Mouse (Mus musculus) left cerebral cortex, adult 2 months (tissue): ENCODE data around the gene Scarf1. TPM values are rescaled to one million over a fixed set of nuclear protein-coding genes. Genes with fewer than 3 reads are reported as not detected.
A peak's percentile ranks its signal among the peaks of the same experiment; 100 is the strongest.
"Not testable (repeated sequence)": the region's sequence is repeated elsewhere in the genome, so short reads cannot be mapped to it uniquely, and the experiment has no call there.

ENCODE experiments used
- DNase-seq, 2 experiments: peaks; one replicate each; pipeline ENCODE4 v3.0.0; 2021 to 2022; ENCODE audit warnings: low spot score in 2 of 2, mixed read lengths in 1 of 2; ENCODE audit errors: extremely low spot score in 1 of 2
- H3K27ac ChIP-seq: fragments of 200-600 bp; 2 replicates; pipeline ENCODE4 v1.8.1; 2022
- H3K4me3 ChIP-seq: fragments of 200-600 bp; 2 replicates; pipeline ENCODE4 v1.8.1; 2022
- CTCF ChIP-seq: fragments of 200-600 bp; IDR thresholded peaks from 2 replicates; pipeline ENCODE4 v1.8.1; 2022; ENCODE audit warnings: antibody characterized with exemption, mild to moderate bottlenecking, moderate library complexity
- intact Hi-C: fragments of 180-260 bp; cut with DNase I; formaldehyde crosslinking; loops from one replicate; pipeline ENCODE4 v1.15.1; 2025
- total RNA-seq, 2 experiments: library from RNA; stranded (reverse); gene quantifications; 2 replicates each; pipeline ENCODE4 v1.2.3; 2021

The Scarf1 gene
- total RNA-seq, 2 experiments from 2014 or later: 1.3 to 1.6 TPM

- TF ChIP-seq CTCF: no peak
- no peak for DNase-seq
- intact Hi-C loops: no loop called here
- no peak overlapping the region for H3K4me3 ChIP-seq
- H3K27ac ChIP-seq: peak overlapping the region; percentile 28; the same call in 1 of the 2 replicates
Measured at GRCm38 (mm10) chr11:75540710-75541581, 27.6 kb downstream of the Scarf1 start.

DNA sequence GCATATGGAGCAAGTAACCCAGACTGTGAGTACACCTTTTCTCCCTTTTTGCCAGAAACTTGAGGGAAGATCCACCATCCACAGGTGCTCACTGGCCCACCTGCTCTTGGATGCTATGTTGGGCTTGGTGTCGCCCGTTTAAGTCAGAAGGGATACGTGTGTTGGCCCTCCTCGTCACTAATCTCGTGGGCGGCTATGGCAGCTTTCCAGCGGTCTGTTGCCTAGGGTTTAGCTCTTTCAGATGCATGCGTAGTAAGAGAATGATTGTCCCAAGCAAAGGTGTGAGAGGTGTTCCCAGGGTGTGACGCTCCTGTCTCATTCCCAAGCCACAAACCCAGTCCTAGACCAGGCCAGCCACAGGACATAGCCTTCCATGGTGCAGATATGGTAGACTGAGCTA lies 31.4 kb downstream of the Scarf1 start:
- no peak for DNase-seq
- intact Hi-C loops: no loop called here

GRCm38 (mm10) chr11:75546057-75546456 lies 32.7 kb downstream of the Scarf1 start:
- H3K27ac ChIP-seq: no peak overlapping the region
- no peak overlapping the region for H3K4me3 ChIP-seq
- intact Hi-C loops: no loop called here
- DNase-seq: no peak
- no peak for TF ChIP-seq CTCF

More for the DNA sequence above, 31.4 kb downstream of the Scarf1 start:
- TF ChIP-seq CTCF: no peak
- Histone ChIP-seq H3K4me3 (no peak overlapping the region), H3K27ac (no peak overlapping the region)

GRCm38 (mm10) chr11:75549658-75550111 lies 36.3 kb downstream of the Scarf1 start:
- Histone ChIP-seq H3K27ac (no peak overlapping the region), H3K4me3 (no peak overlapping the region)
- TF ChIP-seq CTCF: no peak
- intact Hi-C loops: no loop called here
- no peak for DNase-seq

GRCm38 (mm10) chr11:75550200-75550946 lies 37.0 kb downstream of the Scarf1 start:
- intact Hi-C loops: no loop called here
- DNase-seq: no peak
- TF ChIP-seq CTCF: no peak
- H3K4me3 ChIP-seq: no peak overlapping the region
- no peak overlapping the region; the same call in 1 of the 2 replicates for H3K27ac ChIP-seq

- H3K4me3 ChIP-seq: no peak overlapping the region
- intact Hi-C loops: no loop called here
- DNase-seq: no peak
- no peak for TF ChIP-seq CTCF
- peak overlapping the region; percentile 64 for H3K27ac ChIP-seq
Measured at GRCm38 (mm10) chr11:75551321-75551720, 38.0 kb downstream of the Scarf1 start.

DNA sequence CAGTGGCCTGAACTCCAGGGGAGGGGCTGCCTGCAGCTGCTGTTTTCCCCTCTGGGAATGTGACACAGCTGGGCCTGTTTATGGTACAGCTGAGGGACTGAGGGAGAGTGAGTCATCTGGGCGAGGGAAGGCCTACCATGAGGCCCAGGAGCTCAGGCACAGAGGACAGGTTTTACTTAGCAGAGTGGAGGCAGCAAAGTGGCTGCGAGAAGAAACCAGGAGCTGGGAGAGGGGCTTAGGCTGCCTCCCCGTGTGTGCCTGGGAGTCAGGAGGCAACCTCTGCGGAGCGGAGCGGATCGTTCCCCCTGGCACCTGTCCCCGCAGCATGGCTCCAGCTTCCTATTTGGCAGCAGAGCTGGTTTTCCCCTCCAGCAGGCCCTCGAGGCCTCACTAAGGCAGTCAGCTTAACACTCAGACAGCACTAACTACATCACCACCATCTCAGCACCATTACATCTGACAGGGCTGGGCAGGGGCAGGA lies 38.7 kb downstream of the Scarf1 start:
- intact Hi-C loops: no loop called here
- H3K4me3 ChIP-seq: no peak overlapping the region
- peak overlapping the region; percentile 64 for H3K27ac ChIP-seq
- TF ChIP-seq CTCF: no peak
- DNase-seq: no peak

DNA sequence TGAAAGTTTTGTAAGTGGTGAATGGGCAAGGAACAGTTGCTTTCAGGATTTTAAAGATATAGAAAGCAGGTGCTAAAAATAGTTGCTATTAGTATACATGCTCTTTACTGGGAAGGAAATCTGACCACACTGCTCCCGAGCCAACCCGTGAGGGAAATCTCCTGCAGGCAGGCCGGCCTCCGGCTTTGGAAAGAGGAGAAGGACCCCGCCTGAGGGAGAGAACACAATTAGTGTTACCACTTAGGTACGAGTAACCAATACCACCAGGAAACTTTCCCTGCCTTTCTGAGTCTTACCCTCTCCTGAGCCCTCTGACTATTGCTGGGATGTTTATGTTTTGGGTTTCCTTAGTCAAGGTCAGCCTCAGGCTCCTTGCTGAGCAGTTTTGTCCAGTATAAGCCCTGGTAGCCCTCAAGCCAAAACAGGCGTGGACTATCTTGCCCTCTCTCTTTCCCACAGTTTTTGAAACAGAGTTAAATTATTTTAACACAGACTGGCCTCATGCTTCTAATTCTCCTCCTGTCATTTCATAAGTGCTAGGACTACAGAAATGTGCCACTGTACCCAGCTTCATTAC lies 39.7 kb downstream of the Scarf1 start:
- Histone ChIP-seq H3K4me3 (no peak overlapping the region), H3K27ac (peak overlapping the region; percentile 64)
- no peak for TF ChIP-seq CTCF
- no peak for DNase-seq
- intact Hi-C loops: no loop called here

DNA sequence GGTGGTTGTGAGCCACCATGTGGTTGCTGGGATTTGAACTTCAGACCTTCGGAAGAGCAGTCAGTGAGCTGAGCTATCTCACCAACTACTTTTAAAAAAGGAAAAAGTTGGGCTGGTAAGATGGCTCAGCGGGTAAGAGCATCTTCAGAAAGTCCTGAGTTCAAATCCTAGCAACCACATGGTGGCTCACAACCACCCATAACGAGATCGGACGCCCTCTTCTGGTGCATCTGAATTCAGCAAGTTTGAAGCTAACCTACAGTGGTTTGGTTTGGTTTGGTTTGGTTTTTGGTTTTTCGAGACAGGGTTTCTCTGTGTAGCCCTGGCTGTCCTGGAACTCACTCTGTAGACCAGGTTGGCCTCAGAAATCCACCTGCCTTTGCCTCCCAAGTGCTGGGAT lies 42.7 kb downstream of the Scarf1 start:
- H3K27ac ChIP-seq, intact Hi-C loops, H3K4me3 ChIP-seq, DNase-seq: not testable (repeated sequence)

GRCm38 (mm10) chr11:75557142-75557541 lies 43.8 kb downstream of the Scarf1 start:
- DNase-seq: no peak
- no peak overlapping the region for H3K27ac ChIP-seq
- H3K4me3 ChIP-seq: no peak overlapping the region
- intact Hi-C loops: no loop called here
- no peak for TF ChIP-seq CTCF

- no peak for DNase-seq
- intact Hi-C loops: no loop called here
- H3K27ac ChIP-seq: no peak overlapping the region
- TF ChIP-seq CTCF: peak; percentile 24
- no peak overlapping the region for H3K4me3 ChIP-seq
Measured at GRCm38 (mm10) chr11:75558101-75558500, 44.8 kb downstream of the Scarf1 start.
